Mouse (Mus musculus): Measurements from ENCODE around the gene Ptprc.

Ptprc gene

GRCm38 (mm10) chr1:138039201-138039600, 136.3 kb downstream of the Ptprc start:
- no peak for DNase-seq (ENCODE audit: low spot score)

- no peak for DNase-seq (ENCODE audit: low spot score)
Observed at GRCm38 (mm10) chr1:138037484-138037883, 138.0 kb downstream of the Ptprc start.

- DNase-seq (ENCODE audit: low spot score), result no peak
Observed at GRCm38 (mm10) chr1:138029649-138030048, 145.9 kb downstream of the Ptprc start.

GRCm38 (mm10) chr1:138025298-138025697, 150.2 kb downstream of the Ptprc start:
- no peak for DNase-seq (ENCODE audit: low spot score)

- DNase-seq (ENCODE audit: low spot score), result no peak
Observed at GRCm38 (mm10) chr1:138023601-138024000, 151.9 kb downstream of the Ptprc start.

- DNase-seq (ENCODE audit: low spot score), result no peak
Observed at GRCm38 (mm10) chr1:138022918-138023295, 152.6 kb downstream of the Ptprc start.

- DNase-seq (ENCODE audit: low spot score), result no peak
Observed at GRCm38 (mm10) chr1:138021962-138022917, 153.3 kb downstream of the Ptprc start.

All from urinary bladder, postnatal 25 days (tissue).